Mouse (Mus musculus): ENCODE measurements around the gene Tmem184b. TPM values are rescaled to one million over a fixed set of nuclear protein-coding genes. Genes with fewer than 3 reads are reported as not detected.

Tmem184b gene
- total RNA-seq, 2 experiments from 2014 or later = 46.1 to 48.1 TPM

- DNase-seq (ENCODE audit: low spot score in 2 of 2) = no peak
These were observed 27.2 kb upstream of the Tmem184b start for GRCm38 (mm10) chr15:79430461-79431000.

GRCm38 (mm10) chr15:79429994-79430393 lies 26.6 kb upstream of the Tmem184b start:
- no peak for DNase-seq (ENCODE audit: low spot score in 2 of 2)

GRCm38 (mm10) chr15:79429527-79429926 lies 26.2 kb upstream of the Tmem184b start:
- no peak for DNase-seq (ENCODE audit: low spot score in 2 of 2)

DNA sequence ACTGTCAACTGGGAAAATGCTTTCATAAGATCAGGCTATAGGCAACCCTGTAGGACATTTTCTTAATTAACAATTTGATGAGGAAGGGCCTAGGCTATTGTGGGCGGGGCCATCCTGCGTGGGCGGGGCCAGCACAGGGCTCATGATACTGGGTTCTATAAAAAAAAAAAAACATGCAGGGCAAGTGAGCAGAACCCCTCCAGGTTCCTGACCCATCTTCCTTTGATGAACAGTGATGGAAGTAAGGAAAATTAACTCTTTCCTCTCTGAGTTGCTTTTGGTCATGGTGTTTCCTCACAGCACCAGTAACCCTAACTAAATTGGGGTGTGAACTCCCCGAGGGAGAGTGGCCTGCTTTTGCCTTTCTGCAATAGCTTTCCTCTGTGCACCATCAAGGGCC lies 25.2 kb upstream of the Tmem184b start:
- no peak for DNase-seq (ENCODE audit: low spot score in 2 of 2)

- no peak for DNase-seq (ENCODE audit: low spot score in 2 of 2)
These were observed 24.1 kb upstream of the Tmem184b start for GRCm38 (mm10) chr15:79427516-79427915.

- DNase-seq (ENCODE audit: low spot score in 2 of 2) = no peak
These were observed 22.1 kb upstream of the Tmem184b start for GRCm38 (mm10) chr15:79425516-79425915.

DNA sequence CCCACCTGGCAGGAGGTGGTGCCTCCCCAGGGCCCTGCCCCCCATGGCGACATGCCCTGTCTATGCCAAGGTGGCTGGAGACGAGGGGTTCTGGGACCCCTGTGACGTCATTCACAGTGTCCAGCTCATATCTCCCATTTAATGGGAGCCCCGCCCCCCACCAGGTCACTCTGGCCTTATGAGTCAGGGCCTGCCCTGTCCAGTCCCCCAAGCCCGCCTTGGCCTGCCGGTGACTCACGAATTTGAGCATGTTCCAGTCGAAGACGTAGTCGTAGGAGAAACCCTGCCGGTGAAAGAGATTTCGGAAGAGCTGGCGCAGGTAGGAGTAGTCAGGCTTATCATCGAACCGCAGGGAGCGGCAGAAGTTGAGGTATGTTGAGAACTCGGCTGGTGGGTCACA lies 21.2 kb upstream of the Tmem184b start:
- no peak for DNase-seq (ENCODE audit: low spot score in 2 of 2)

DNA sequence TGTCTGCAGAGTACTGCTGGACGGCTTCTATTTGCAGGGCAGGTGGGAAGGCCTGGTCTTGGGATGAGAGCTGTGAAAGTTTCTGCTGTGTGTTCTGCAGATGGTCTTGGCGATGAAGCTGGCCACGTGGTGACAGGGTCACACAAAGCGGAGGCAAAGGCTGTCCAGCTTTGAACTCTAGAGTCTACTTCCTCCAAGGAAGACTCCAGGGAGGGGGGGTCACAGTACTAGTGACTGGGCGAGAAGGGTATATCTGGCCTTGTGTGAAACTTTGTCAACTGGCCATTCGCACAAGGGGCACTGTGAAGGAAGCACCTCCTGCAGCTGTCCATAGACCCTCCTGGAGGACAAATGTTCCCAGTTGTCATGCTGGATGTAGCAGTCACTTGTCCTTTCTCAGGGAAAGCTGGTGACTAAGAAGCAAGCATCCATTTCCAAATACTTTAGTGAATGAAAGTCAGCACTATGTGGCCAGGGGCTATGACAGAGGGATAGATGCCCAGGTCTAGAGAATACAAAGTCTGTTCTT lies 19.4 kb upstream of the Tmem184b start:
- DNase-seq (ENCODE audit: low spot score in 2 of 2) = no peak

- DNase-seq (ENCODE audit: low spot score in 2 of 2) = no peak
These were observed 15.3 kb upstream of the Tmem184b start for GRCm38 (mm10) chr15:79418677-79419076.

DNA sequence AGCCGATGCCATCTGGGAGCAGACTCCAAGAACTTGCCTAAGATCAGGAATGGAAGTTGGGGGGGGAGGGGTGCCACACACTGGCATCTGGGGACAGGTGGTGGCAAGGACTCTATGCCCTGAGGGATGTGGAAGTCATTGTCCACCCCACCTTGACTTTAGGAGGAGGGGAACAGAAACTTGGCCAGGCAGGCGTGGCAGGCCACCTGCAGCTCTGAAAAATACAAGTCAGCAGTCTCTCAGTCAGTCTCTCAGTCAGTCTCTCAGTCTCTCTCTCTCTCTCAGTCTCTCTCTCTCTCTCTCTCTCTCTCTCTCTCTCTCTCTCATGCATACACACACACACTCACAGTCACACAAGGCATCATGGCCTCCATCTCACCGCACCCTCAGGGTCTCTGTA lies 14.9 kb upstream of the Tmem184b start:
- DNase-seq (ENCODE audit: low spot score in 2 of 2) = no peak

DNA sequence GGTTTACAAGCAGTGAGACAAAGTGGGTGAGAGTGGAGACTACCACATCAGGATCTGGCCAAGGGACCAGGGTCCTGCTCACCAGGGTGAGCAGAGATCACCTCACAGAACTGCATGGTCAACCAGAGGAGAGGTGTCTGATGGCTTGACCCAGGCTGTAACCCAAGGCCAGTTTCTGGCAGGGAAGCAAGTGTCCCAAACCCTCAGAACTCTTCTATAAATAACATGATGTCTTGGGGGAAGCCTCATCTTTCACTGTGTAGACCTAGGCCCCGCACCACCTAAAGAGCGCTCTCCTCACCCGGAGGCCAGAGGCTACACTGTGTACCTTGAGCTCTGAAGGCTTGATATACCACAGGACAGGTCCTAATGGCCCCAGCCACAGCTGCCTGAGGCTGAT lies 14.0 kb upstream of the Tmem184b start:
- no peak for DNase-seq (ENCODE audit: low spot score in 2 of 2)

DNA sequence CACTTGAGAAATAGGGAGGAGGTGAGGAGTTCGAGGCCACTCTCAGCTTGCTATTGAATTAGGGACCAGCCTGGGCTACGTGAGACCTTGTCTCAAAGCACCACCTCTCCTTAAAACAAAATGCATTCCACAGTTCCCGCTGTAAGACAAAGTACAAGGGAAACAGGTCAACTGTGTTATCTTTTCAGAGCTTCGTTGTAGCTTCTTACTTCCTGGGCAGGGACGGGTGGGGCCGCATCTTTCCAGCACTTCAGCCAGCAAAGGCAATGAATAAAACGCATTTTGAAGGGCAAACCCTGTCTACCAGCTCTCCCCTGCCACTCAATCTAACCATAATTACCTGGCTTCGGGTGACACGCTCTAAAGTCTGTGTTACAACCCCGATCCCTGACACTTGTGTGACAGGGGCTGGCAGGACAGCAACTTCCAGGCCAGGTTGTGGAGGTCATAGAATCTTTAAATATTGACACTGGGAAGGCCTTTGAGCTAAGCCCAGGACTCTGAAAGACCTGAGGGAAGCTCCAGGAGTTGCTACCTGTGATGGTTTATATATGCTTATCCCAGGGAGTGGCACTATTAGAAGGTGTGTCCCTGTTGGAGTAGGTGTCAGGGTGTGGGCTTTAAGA lies 13.2 kb upstream of the Tmem184b start:
- no peak for DNase-seq (ENCODE audit: low spot score in 2 of 2)

- no peak for DNase-seq (ENCODE audit: low spot score in 2 of 2)
These were observed 11.1 kb upstream of the Tmem184b start for GRCm38 (mm10) chr15:79414513-79414912.

- DNase-seq (ENCODE audit: low spot score in 2 of 2) = no peak
These were observed 10.4 kb upstream of the Tmem184b start for GRCm38 (mm10) chr15:79413802-79414201.

DNA sequence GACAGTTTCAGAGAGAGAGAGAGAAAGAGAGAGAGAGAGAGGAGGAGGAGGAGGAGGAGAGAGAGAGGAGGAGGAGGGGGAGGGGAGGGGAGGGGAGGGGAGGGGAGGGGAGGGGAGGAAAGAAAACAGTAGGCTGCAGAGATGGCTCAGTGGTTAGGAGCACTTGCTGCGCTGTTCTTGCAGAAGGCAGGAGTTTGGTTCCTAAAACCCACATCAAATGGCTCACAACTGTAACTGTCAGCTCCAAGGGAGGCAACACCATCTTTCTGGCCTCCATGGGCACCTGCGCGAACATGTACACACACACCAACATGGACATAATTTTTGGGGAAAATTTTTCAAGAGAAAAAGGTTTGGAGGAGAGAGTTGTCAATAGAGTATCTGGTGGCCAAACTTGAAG lies 9.8 kb upstream of the Tmem184b start:
- DNase-seq (ENCODE audit: low spot score in 2 of 2) = no peak

GRCm38 (mm10) chr15:79411363-79412065 lies 8.1 kb upstream of the Tmem184b start:
- DNase-seq (ENCODE audit: low spot score in 2 of 2) = no peak

DNA sequence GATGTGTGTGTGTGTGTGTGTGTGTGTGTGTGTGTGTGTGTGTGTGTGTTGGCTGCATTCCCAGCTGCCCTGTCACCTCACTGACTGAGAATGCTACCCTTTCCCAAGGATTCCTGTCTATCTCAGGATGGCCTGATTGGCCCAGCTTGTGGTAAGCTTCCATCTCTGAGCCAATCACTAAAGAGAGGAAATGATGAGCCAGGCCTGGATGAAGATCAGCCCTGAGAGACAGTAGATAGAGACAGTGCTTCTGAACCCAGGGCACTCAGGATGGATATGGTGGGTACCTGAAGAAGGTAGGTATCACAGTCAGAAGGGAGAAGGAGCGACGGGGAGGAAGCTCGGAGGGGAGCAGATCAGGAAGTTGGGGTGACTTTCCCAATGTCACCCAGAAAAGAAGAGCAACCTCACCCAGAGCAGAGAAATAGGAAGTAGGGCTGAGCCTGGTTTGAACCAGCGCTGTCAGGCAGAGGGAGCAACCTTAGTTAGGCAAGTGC lies 5.8 kb upstream of the Tmem184b start:
- DNase-seq (ENCODE audit: low spot score in 2 of 2) = no peak

- DNase-seq (ENCODE audit: low spot score in 2 of 2) = no peak
These were observed 3.2 kb upstream of the Tmem184b start for GRCm38 (mm10) chr15:79406564-79406963.

GRCm38 (mm10) chr15:79404277-79404676 lies 908 bp upstream of the Tmem184b start:
- no peak for DNase-seq (ENCODE audit: low spot score in 2 of 2)

GRCm38 (mm10) chr15:79403763-79404210 lies 418 bp upstream of the Tmem184b start:
- no peak for DNase-seq (ENCODE audit: low spot score in 2 of 2)

DNA sequence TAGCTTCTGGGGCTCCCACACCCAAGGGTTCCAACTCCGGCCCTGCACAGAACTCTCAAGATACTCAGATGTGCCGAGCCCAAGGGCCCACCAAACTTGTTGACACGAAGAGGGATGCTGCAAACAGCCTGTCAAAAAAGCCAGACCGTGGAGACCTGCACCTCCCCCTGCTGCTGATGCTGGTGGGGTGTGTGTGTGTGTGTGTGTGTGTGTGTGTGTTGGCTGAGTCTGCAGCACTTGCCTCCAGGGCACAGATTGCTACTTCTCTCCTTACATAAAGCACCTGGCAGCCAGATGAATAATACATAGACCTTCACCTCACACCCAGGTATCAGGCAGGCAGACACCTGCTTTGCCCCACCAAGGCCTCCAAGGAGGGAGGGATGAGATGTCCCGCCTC lies 1.2 kb downstream of the Tmem184b start:
- no peak for DNase-seq (ENCODE audit: low spot score in 2 of 2)

DNA sequence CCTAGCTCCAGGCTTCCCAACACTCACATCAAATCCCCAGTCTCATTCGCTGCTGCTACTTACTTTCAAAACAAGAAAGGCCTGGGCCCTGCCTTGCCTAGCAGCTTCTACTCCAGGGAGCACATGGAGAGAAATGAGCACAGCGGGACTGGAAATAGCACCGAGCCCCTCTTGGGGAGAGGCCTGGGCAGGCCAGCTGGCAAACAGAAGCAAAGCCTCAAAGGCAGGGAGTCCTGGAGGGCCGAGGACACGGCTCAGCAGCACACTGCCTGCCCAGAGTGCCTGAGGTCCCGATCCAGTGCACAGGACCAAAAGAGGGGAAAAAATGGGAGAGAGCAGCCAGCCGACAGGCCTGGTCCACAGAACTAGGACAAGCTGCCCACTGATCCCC lies 2.4 kb downstream of the Tmem184b start:
- no peak for DNase-seq (ENCODE audit: low spot score in 2 of 2)

All from layer of hippocampus, postnatal 10 days (tissue).